Comparison of ENCODE assay signal across 8 mouse cellular contexts in genomic region chr10:80147719-80148601, GRCm38 (mm10). TPM values are rescaled to one million over a fixed set of nuclear protein-coding genes. Genes with fewer than 3 reads are reported as not detected.
DNase-seq lines count a peak whose midpoint lies in the region; ATAC-seq and TF ChIP-seq lines count a peak whose summit lies in the region.

Gene Midn, plus strand, starts transcription at chr10:80148272.

- H3K4me1 ChIP-seq in embryonic facial prominence, embryonic 15.5 days = peaks cover 64% of the 10 kb centered on the region
- H3K4me1 ChIP-seq in heart, embryonic 12.5 days (replicated peaks) = peaks cover 62% of the 10 kb centered on the region
- H3K4me1 ChIP-seq in kidney, embryonic 15.5 days = peaks cover 64% of the 10 kb centered on the region
- peaks cover 61% of the 10 kb centered on the region for H3K4me1 ChIP-seq in liver, embryonic 11.5 days (replicated peaks; ENCODE audit: control insufficient read depth, insufficient read depth, low read length)
- H3K4me1 ChIP-seq in stomach, postnatal 0 days (replicated peaks; ENCODE audit: control insufficient read depth, insufficient read depth) = peaks cover 16% of the 10 kb centered on the region

- peak within 1 kb of the TSS; percentile 100 for H3K27ac ChIP-seq in embryonic facial prominence, embryonic 15.5 days (replicated peaks)
- peak within 1 kb of the TSS; percentile 98 for H3K27ac ChIP-seq in heart, embryonic 12.5 days (ENCODE audit: poor library complexity, severe bottlenecking)
- H3K27ac ChIP-seq in kidney, embryonic 15.5 days = peak within 1 kb of the TSS; percentile 100
- peak within 1 kb of the TSS; percentile 99 for H3K27ac ChIP-seq in liver, embryonic 11.5 days (ENCODE audit: low read depth, low read length)
- peak within 1 kb of the TSS; percentile 99 for H3K27ac ChIP-seq in stomach, postnatal 0 days (replicated peaks)

- ATAC-seq in embryonic facial prominence, embryonic 15.5 days (ENCODE audit: insufficient number of reproducible peaks, low FRiP score, low TSS enrichment, low read depth) = peak; percentile 52
- peak; percentile 60 for ATAC-seq in heart, embryonic 12.5 days (ENCODE audit: insufficient number of reproducible peaks, low FRiP score)
- peak; percentile 47 for ATAC-seq in kidney, embryonic 15.5 days (replicated peaks; ENCODE audit: low FRiP score)
- ATAC-seq in liver, embryonic 11.5 days (replicated peaks; ENCODE audit: low FRiP score) = peak; percentile 44
- ATAC-seq in monocyte, adult 5-6 weeks (replicated peaks; ENCODE audit: insufficient number of reproducible peaks, low FRiP score, low TSS enrichment, poor library complexity, severe bottlenecking) = no peak
- peak; percentile 38 for ATAC-seq in stomach, postnatal 0 days (ENCODE audit: low FRiP score, low TSS enrichment)

- TF ChIP-seq EP300 in stomach, postnatal 0 days (optimal IDR thresholded peaks at IDR 0.05) = peak; percentile 53

- DNase-seq in 416B (ENCODE audit: low read depth) = peak; percentile 88
- peak; percentile 86 for DNase-seq in adrenal gland, adult 8-10 months
- peak; percentile 84 for DNase-seq in liver, embryonic 11.5 days (ENCODE audit: low spot score)
- DNase-seq in stomach, postnatal 0 days (ENCODE audit: low spot score) = peak; percentile 91

- peak; percentile 75 for TF ChIP-seq CTCF in stomach, postnatal 0 days (IDR thresholded peaks at IDR 0.05; ENCODE audit: low read depth)

- H3K9ac ChIP-seq in embryonic facial prominence, embryonic 15.5 days = peak within 1 kb of the TSS; percentile 85
- H3K9ac ChIP-seq in heart, embryonic 12.5 days = peak within 1 kb of the TSS; percentile 90
- peak within 1 kb of the TSS; percentile 82 for H3K9ac ChIP-seq in kidney, embryonic 15.5 days
- H3K9ac ChIP-seq in liver, embryonic 11.5 days (ENCODE audit: low read depth, low read length) = peak within 1 kb of the TSS; percentile 97
- peak within 1 kb of the TSS; percentile 83 for H3K9ac ChIP-seq in stomach, postnatal 0 days (ENCODE audit: low read length)

- H3K36me3 ChIP-seq in embryonic facial prominence, embryonic 15.5 days = peaks cover 30% of the 10 kb centered on the region
- H3K36me3 ChIP-seq in heart, embryonic 12.5 days = peaks cover 67% of the 10 kb centered on the region
- peaks cover 57% of the 10 kb centered on the region for H3K36me3 ChIP-seq in kidney, embryonic 15.5 days
- H3K36me3 ChIP-seq in liver, embryonic 11.5 days (ENCODE audit: control insufficient read depth, insufficient read depth, low read length) = peaks cover 47% of the 10 kb centered on the region
- peaks cover 10% of the 10 kb centered on the region for H3K36me3 ChIP-seq in stomach, postnatal 0 days (ENCODE audit: control insufficient read depth, insufficient read depth, low read length)

- H3K4me3 ChIP-seq in embryonic facial prominence, embryonic 15.5 days (replicated peaks) = peak within 1 kb of the TSS; percentile 90
- H3K4me3 ChIP-seq in heart, embryonic 12.5 days = peak within 1 kb of the TSS; percentile 90
- peak within 1 kb of the TSS; percentile 89 for H3K4me3 ChIP-seq in kidney, embryonic 15.5 days (replicated peaks)
- peak within 1 kb of the TSS; percentile 91 for H3K4me3 ChIP-seq in liver, embryonic 11.5 days (ENCODE audit: low read depth, low read length)
- H3K4me3 ChIP-seq in stomach, postnatal 0 days (ENCODE audit: low read depth, low read length) = peak within 1 kb of the TSS; percentile 93

- peak within 1 kb of the TSS; percentile 83 for H3K4me2 ChIP-seq in embryonic facial prominence, embryonic 15.5 days (replicated peaks)
- H3K4me2 ChIP-seq in heart, embryonic 12.5 days = peak within 1 kb of the TSS; percentile 87
- H3K4me2 ChIP-seq in kidney, embryonic 15.5 days = peak within 1 kb of the TSS; percentile 77
- peak within 1 kb of the TSS; percentile 79 for H3K4me2 ChIP-seq in liver, embryonic 11.5 days
- H3K4me2 ChIP-seq in stomach, postnatal 0 days (replicated peaks; ENCODE audit: low read depth) = peak within 1 kb of the TSS; percentile 64

- no peaks in the 10 kb centered on the region for H3K27me3 ChIP-seq in embryonic facial prominence, embryonic 15.5 days
- no peaks in the 10 kb centered on the region for H3K27me3 ChIP-seq in heart, embryonic 12.5 days (replicated peaks)
- H3K27me3 ChIP-seq in kidney, embryonic 15.5 days = no peaks in the 10 kb centered on the region
- H3K27me3 ChIP-seq in liver, embryonic 11.5 days (replicated peaks; ENCODE audit: control insufficient read depth, insufficient read depth, low read length) = no peaks in the 10 kb centered on the region
- H3K27me3 ChIP-seq in stomach, postnatal 0 days (ENCODE audit: control insufficient read depth, insufficient read depth, low read length) = no peaks in the 10 kb centered on the region

- WGBS in embryonic facial prominence, embryonic 15.5 days = under 1% methylated on average over 39 of the region's 42 CpGs
- WGBS in heart, embryonic 12.5 days = under 1% methylated on average over 40 of the region's 42 CpGs
- WGBS in kidney, embryonic 15.5 days = 1% methylated on average over 39 of the region's 42 CpGs
- WGBS in liver, embryonic 11.5 days = under 1% methylated on average over 41 of the region's 42 CpGs
- WGBS in stomach, postnatal 0 days = under 1% methylated on average over 33 of the region's 42 CpGs

- H3K9me3 ChIP-seq in embryonic facial prominence, embryonic 15.5 days (replicated peaks) = no peaks in the 10 kb centered on the region
- H3K9me3 ChIP-seq in heart, embryonic 12.5 days (replicated peaks) = no peaks in the 10 kb centered on the region
- H3K9me3 ChIP-seq in kidney, embryonic 15.5 days (replicated peaks) = no peaks in the 10 kb centered on the region
- no peaks in the 10 kb centered on the region for H3K9me3 ChIP-seq in liver, embryonic 11.5 days (ENCODE audit: control insufficient read depth, low read length)
- H3K9me3 ChIP-seq in stomach, postnatal 0 days (ENCODE audit: control insufficient read depth, low read length) = no peaks in the 10 kb centered on the region

RNA-seq across cellular contexts. Expression of gene Midn, which starts in this region (rescaled TPM):
- total RNA-seq in adrenal gland, adult 8-10 months (2022) = 100 to 1,000 TPM in 1 of 4 experiments, 10 to 100 TPM in 3; 56.4 to 145 (median 90.1) TPM
- 18.3 and 20.4 TPM in 2 replicates for polyA plus RNA-seq in embryonic facial prominence, embryonic 15.5 days (2015; fragmentation: Nextera tagmentation; extraction: Ambion mirVana)
- polyA plus RNA-seq in heart, embryonic 12.5 days (2016; fragmentation: Nextera tagmentation; extraction: Ambion mirVana) = 25.9 and 28.9 TPM in 2 replicates
- 18.8 and 19.5 TPM in 2 replicates for polyA plus RNA-seq in kidney, embryonic 15.5 days (2015; fragmentation: Nextera tagmentation; extraction: Ambion mirVana)
- polyA plus RNA-seq in liver, embryonic 11.5 days (2014; fragmentation: Nextera tagmentation; extraction: Ambion mirVana) = 19.2 and 20.1 TPM in 2 replicates
- total RNA-seq in monocyte, adult 5-6 weeks (2017) = 27.3 to 65.5 TPM (median 29.9 TPM) in 3 replicates
- polyA plus RNA-seq in stomach, postnatal 0 days (2015; fragmentation: Nextera tagmentation; extraction: Ambion mirVana) = 8.5 and 9.6 TPM in 2 replicates
